Mouse (Mus musculus): ENCODE measurements around the gene Aspdh. TPM values are rescaled to one million over a fixed set of nuclear protein-coding genes. Genes with fewer than 3 reads are reported as not detected.

Gene Aspdh
- polyA plus RNA-seq, 1 experiment from 2014 or later, result 0.21 TPM

DNA sequence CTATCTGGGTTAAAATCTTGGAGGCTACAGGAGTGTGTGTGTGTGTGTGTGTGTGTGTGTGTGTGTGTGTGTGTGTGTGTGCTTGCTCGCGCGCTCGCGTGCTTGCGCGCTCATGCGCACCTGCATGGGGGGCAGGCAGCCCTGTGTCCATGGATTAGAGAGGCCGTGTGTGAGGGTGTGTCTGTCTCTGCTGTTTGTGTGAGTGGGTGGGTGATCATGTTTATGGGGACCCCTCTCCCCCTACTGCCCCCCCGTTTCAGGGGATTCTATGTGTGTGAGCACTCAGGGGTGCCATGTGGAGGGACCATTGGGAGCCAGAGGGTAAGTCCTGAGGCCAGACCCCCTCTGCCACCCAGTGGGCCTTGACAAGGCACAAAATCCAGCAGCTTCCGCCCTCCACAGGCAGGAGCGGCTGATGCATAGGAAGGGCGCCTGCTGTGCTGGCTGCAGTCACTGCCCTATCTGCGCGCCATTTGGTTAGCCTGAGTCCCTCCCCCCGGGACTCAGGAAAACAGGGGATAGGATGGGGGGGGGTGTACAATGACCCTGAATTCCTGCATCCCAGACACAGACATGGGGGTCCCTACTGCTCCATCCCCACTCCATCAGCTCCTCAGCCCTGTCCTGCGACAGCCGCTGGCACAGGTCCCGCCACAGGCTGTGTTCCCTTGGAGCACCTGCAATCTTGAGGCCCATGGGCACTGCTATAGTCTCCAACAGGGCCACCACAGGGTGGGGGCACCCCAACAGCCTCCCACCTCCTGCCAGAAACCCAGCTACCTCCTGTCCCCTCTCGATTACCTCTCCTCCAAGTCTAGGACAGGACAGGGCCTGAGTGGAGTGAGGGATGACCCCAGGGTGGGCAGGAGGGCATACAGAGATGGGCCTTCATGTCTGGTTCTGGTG, 21.7 kb upstream of the Aspdh start:
- no peak for TF ChIP-seq EP300 (optimal IDR thresholded peaks at IDR 0.05)
- 0 out of 2 replicates have a peak, but pooled peaks have one; percentile 9 for TF ChIP-seq CTCF (IDR thresholded peaks at IDR 0.05; ENCODE audit: low read depth)
- Histone ChIP-seq H3K36me3 (ENCODE audit: control insufficient read depth, insufficient read depth, low read length) (no peaks in the 10 kb centered on the region), H3K9ac (ENCODE audit: low read length) (no peak overlapping the region), H3K27ac (replicated peaks) (no peak overlapping the region), H3K4me3 (ENCODE audit: low read depth, low read length) (no peak overlapping the region), H3K27me3 (ENCODE audit: control insufficient read depth, insufficient read depth, low read length) (peaks cover 12% of the 10 kb centered on the region; the same call in 1 of the 2 replicates), H3K4me2 (replicated peaks; ENCODE audit: low read depth) (no peak overlapping the region), H3K9me3 (ENCODE audit: control insufficient read depth, low read length) (no peaks in the 10 kb centered on the region), H3K4me1 (replicated peaks; ENCODE audit: control insufficient read depth, insufficient read depth) (no peaks in the 10 kb centered on the region)
- ATAC-seq (ENCODE audit: low FRiP score, low TSS enrichment), result peak; percentile 23; the same call in 1 of the 2 replicates
- 17% methylated on average over 20 of the region's 20 CpGs for WGBS
- no peak for DNase-seq (ENCODE audit: low spot score)

- Histone ChIP-seq H3K9ac (ENCODE audit: low read length) (no peak overlapping the region), H3K27ac (replicated peaks) (no peak overlapping the region), H3K36me3 (ENCODE audit: control insufficient read depth, insufficient read depth, low read length) (no peaks in the 10 kb centered on the region), H3K27me3 (ENCODE audit: control insufficient read depth, insufficient read depth, low read length) (peaks cover 12% of the 10 kb centered on the region; the same call in 1 of the 2 replicates), H3K4me1 (replicated peaks; ENCODE audit: control insufficient read depth, insufficient read depth) (no peaks in the 10 kb centered on the region), H3K4me2 (replicated peaks; ENCODE audit: low read depth) (no peak overlapping the region), H3K4me3 (ENCODE audit: low read depth, low read length) (no peak overlapping the region), H3K9me3 (ENCODE audit: control insufficient read depth, low read length) (no peaks in the 10 kb centered on the region)
- TF ChIP-seq EP300 (optimal IDR thresholded peaks at IDR 0.05), result no peak
- TF ChIP-seq CTCF (IDR thresholded peaks at IDR 0.05; ENCODE audit: low read depth), result no peak
- WGBS, result 12% methylated on average over 27 of the region's 29 CpGs
- ATAC-seq (ENCODE audit: low FRiP score, low TSS enrichment) (no peak), DNase-seq (ENCODE audit: low spot score) (no peak)
Observed at GRCm38 (mm10) chr7:44444886-44445527, 20.2 kb upstream of the Aspdh start.

GRCm38 (mm10) chr7:44445528-44445923, 19.7 kb upstream of the Aspdh start:
- WGBS, result 10% methylated on average over 7 of the region's 7 CpGs
- Histone ChIP-seq H3K27ac (replicated peaks) (no peak overlapping the region), H3K4me1 (replicated peaks; ENCODE audit: control insufficient read depth, insufficient read depth) (no peaks in the 10 kb centered on the region), H3K4me2 (replicated peaks; ENCODE audit: low read depth) (no peak overlapping the region), H3K27me3 (ENCODE audit: control insufficient read depth, insufficient read depth, low read length) (peaks cover 12% of the 10 kb centered on the region; the same call in 1 of the 2 replicates), H3K36me3 (ENCODE audit: control insufficient read depth, insufficient read depth, low read length) (no peaks in the 10 kb centered on the region), H3K9me3 (ENCODE audit: control insufficient read depth, low read length) (no peaks in the 10 kb centered on the region), H3K9ac (ENCODE audit: low read length) (no peak overlapping the region), H3K4me3 (ENCODE audit: low read depth, low read length) (no peak overlapping the region)
- ATAC-seq (ENCODE audit: low FRiP score, low TSS enrichment) (no peak), DNase-seq (ENCODE audit: low spot score) (no peak)
- no peak for TF ChIP-seq CTCF (IDR thresholded peaks at IDR 0.05; ENCODE audit: low read depth)
- TF ChIP-seq EP300 (optimal IDR thresholded peaks at IDR 0.05), result no peak

DNA sequence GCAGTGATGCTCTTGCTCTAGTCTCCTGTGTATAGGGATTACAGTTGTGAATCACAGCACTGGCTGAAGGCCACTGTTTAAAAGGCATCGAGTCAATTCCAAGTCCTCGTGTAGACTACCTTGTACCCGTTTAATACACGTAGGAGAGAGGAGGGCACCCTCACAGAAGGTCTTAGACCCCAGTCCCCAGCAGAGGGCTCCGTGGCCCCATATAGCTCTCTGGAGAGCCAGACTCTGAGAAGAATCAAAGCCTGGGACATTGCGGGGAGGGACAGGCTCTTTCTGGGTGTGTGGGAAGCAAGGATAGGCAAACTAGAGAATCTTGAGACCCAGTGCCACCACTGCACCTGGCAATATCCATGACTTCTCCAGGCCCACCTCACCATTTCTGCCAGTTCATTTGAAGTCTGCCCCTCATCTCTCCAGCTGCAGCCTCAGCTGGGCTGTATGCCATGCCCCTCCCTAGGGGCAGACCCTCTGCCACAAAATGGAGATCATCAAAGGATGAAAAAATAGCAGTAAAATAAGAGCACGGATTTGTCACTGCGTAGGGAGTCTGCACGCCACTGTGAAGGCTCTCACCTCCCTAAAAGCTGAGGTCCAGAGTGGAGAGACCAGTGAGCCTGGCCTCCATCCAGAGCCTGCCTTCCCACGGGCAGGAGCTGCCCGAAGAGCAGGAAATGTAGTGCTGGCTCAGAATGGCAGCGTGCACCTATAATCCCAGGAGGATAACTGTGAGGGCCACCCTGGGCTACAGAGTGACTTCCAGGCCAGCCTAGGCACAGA, 18.9 kb upstream of the Aspdh start:
- H3K27me3 ChIP-seq (ENCODE audit: control insufficient read depth, insufficient read depth, low read length), result peaks cover 12% of the 10 kb centered on the region; the same call in 1 of the 2 replicates
- TF ChIP-seq EP300 (optimal IDR thresholded peaks at IDR 0.05), result no peak
- no peak; the same call in 1 of the 2 replicates for TF ChIP-seq CTCF (IDR thresholded peaks at IDR 0.05; ENCODE audit: low read depth)
- ATAC-seq (ENCODE audit: low FRiP score, low TSS enrichment) (no peak), DNase-seq (ENCODE audit: low spot score) (no peak)
- no peaks in the 10 kb centered on the region for H3K4me1 ChIP-seq (replicated peaks; ENCODE audit: control insufficient read depth, insufficient read depth)
- no peak overlapping the region for H3K27ac ChIP-seq (replicated peaks)
- 37% methylated on average over 12 of the region's 12 CpGs for WGBS
- H3K9me3 ChIP-seq (ENCODE audit: control insufficient read depth, low read length), result no peaks in the 10 kb centered on the region
- H3K4me2 ChIP-seq (replicated peaks; ENCODE audit: low read depth), result no peak overlapping the region
- H3K9ac ChIP-seq (ENCODE audit: low read length), result no peak overlapping the region
- no peak overlapping the region for H3K4me3 ChIP-seq (ENCODE audit: low read depth, low read length)
- H3K36me3 ChIP-seq (ENCODE audit: control insufficient read depth, insufficient read depth, low read length), result no peaks in the 10 kb centered on the region

GRCm38 (mm10) chr7:44453256-44453655, 11.9 kb upstream of the Aspdh start:
- TF ChIP-seq EP300 (optimal IDR thresholded peaks at IDR 0.05) (no peak), CTCF (IDR thresholded peaks at IDR 0.05; ENCODE audit: low read depth) (no peak)
- no peaks in the 10 kb centered on the region for H3K27me3 ChIP-seq (ENCODE audit: control insufficient read depth, insufficient read depth, low read length)
- H3K9me3 ChIP-seq (ENCODE audit: control insufficient read depth, low read length), result no peaks in the 10 kb centered on the region
- H3K36me3 ChIP-seq (ENCODE audit: control insufficient read depth, insufficient read depth, low read length), result no peaks in the 10 kb centered on the region
- H3K9ac ChIP-seq (ENCODE audit: low read length), result no peak overlapping the region
- H3K4me2 ChIP-seq (replicated peaks; ENCODE audit: low read depth), result no peak overlapping the region
- peak; percentile 61; the same call in 1 of the 2 replicates for ATAC-seq (ENCODE audit: low FRiP score, low TSS enrichment)
- DNase-seq (ENCODE audit: low spot score), result no peak
- no peaks in the 10 kb centered on the region for H3K4me1 ChIP-seq (replicated peaks; ENCODE audit: control insufficient read depth, insufficient read depth)
- no peak overlapping the region for H3K4me3 ChIP-seq (ENCODE audit: low read depth, low read length)
- no peak overlapping the region for H3K27ac ChIP-seq (replicated peaks)
- 8% methylated on average over 3 of the region's 3 CpGs for WGBS
